Mouse (Mus musculus) kidney, postnatal 0 days (tissue): ENCODE results near the gene Gm26602. TPM values are rescaled to one million over a fixed set of nuclear protein-coding genes. Genes with fewer than 3 reads are reported as not detected.

Experiments
- ATAC-seq: fragments of 200-750 bp; cut with Nextera tagmentation; replicated peaks from 2 replicates; pipeline ENCODE4 v1.8.0; 2017; ENCODE audit warnings: low read depth, moderate number of reproducible peaks, moderate TSS enrichment, moderate library complexity; ENCODE audit not compliant: low FRiP score
- DNase-seq: peaks from one replicate; pipeline ENCODE4 v3.0.0-alpha.2; 2016; ENCODE audit warnings: low spot score
- H3K27ac ChIP-seq: fragments of 300-500 bp; sonication (generic); 2 replicates; pipeline ENCODE4 v1.5.1; 2014; ENCODE audit warnings: mild to moderate bottlenecking
- H3K27me3 ChIP-seq: fragments of 300-500 bp; sonication (generic); 2 replicates; pipeline ENCODE4 v1.6.1; 2014; ENCODE audit warnings: low read length, mixed read lengths; ENCODE audit not compliant: insufficient read depth
- H3K36me3 ChIP-seq: fragments of 300-500 bp; sonication (generic); 2 replicates; pipeline ENCODE4 v1.6.1; 2014; ENCODE audit warnings: low read length, mixed read lengths; ENCODE audit not compliant: insufficient read depth
- H3K4me1 ChIP-seq: fragments of 300-500 bp; sonication (generic); replicated peaks from 2 replicates; pipeline ENCODE4 v1.6.1; 2014; ENCODE audit warnings: antibody characterized with exemption, low read length, mixed read lengths; ENCODE audit not compliant: insufficient read depth
- H3K4me2 ChIP-seq: fragments of 300-500 bp; sonication (generic); 2 replicates; pipeline ENCODE4 v1.6.1; 2014; ENCODE audit warnings: mild to moderate bottlenecking, low read length, moderate library complexity, mixed read lengths
- H3K4me3 ChIP-seq: fragments of 300-500 bp; sonication (generic); replicated peaks from 2 replicates; pipeline ENCODE4 v1.5.1; 2014; ENCODE audit warnings: low read depth, low read length
- H3K9ac ChIP-seq: fragments of 300-500 bp; sonication (generic); 2 replicates; pipeline ENCODE4 v1.6.1; 2014; ENCODE audit warnings: low read depth, low read length
- H3K9me3 ChIP-seq: fragments of 300-500 bp; sonication (generic); replicated peaks from 2 replicates; pipeline ENCODE4 v1.6.1; 2016; ENCODE audit warnings: low read length, inconsistent platforms, mixed read lengths
- CTCF ChIP-seq: IDR thresholded peaks from 2 replicates; pipeline ENCODE4 v1.5.1; 2016; ENCODE audit warnings: antibody characterized with exemption, low read depth, mild to moderate bottlenecking, moderate library complexity
- whole genome bisulfite sequencing: fragments of 180-500 bp; shearing (Covaris S2); extraction: QIAGEN DNeasy Blood & Tissue Kit; methylation state at CpG from one replicate; pipeline ENCODE4 v1.1.7; 2014; 5-methylcytosine and 5-hydroxymethylcytosine counted together
- polyA plus RNA-seq: library from polyadenylated mRNA; unstranded; fragments of >200 nt; fragmentation: Nextera tagmentation; extraction: Ambion mirVana; gene quantifications from 2 replicates; pipeline ENCODE4 v1.2.1, GENCODE M21; 2015

Gene Gm26602
- polyA plus RNA-seq, 1 experiment from 2014 or later = 21.6 TPM

- H3K27me3 ChIP-seq = no peaks in the 10 kb centered on the region
- WGBS = 50% methylated on average over 7 of the region's 7 CpGs
- H3K9ac ChIP-seq = no peak overlapping the region
- DNase-seq (no peak), ATAC-seq (no peak)
- no peak overlapping the region for H3K4me3 ChIP-seq
- no peaks in the 10 kb centered on the region for H3K36me3 ChIP-seq
- no peak overlapping the region for H3K27ac ChIP-seq
- TF ChIP-seq CTCF = no peak
- peaks cover 42% of the 10 kb centered on the region for H3K4me1 ChIP-seq
- H3K4me2 ChIP-seq = no peak overlapping the region
- no peaks in the 10 kb centered on the region for H3K9me3 ChIP-seq
Measured at GRCm38 (mm10) chr10:79940749-79941148, 30.1 kb downstream of the Gm26602 start.

GRCm38 (mm10) chr10:79942988-79943387 is 32.3 kb downstream of the Gm26602 start:
- WGBS = 94% methylated on average over 1 of the region's 1 CpGs
- no peak overlapping the region for H3K9ac ChIP-seq
- H3K4me2 ChIP-seq = no peak overlapping the region
- no peak overlapping the region for H3K4me3 ChIP-seq
- ATAC-seq = no peak
- no peaks in the 10 kb centered on the region for H3K27me3 ChIP-seq
- TF ChIP-seq CTCF = no peak
- H3K27ac ChIP-seq = peak overlapping the region; percentile 43
- no peaks in the 10 kb centered on the region for H3K9me3 ChIP-seq
- H3K4me1 ChIP-seq = peaks cover 33% of the 10 kb centered on the region; the same call in 1 of the 2 replicates
- no peak for DNase-seq
- no peaks in the 10 kb centered on the region for H3K36me3 ChIP-seq

GRCm38 (mm10) chr10:79943471-79943901 is 32.8 kb downstream of the Gm26602 start:
- TF ChIP-seq CTCF = no peak
- Histone ChIP-seq H3K9ac (no peak overlapping the region), H3K36me3 (0 out of 2 replicates have a peak, but pooled peaks cover under 1% of the 10 kb centered on the region), H3K4me3 (no peak overlapping the region), H3K9me3 (no peaks in the 10 kb centered on the region), H3K4me1 (peaks cover 33% of the 10 kb centered on the region; the same call in 1 of the 2 replicates), H3K4me2 (no peak overlapping the region), H3K27me3 (no peaks in the 10 kb centered on the region), H3K27ac (peak overlapping the region; percentile 43)
- DNase-seq (no peak), ATAC-seq (no peak)
- WGBS = 61% methylated on average over 9 of the region's 9 CpGs

- H3K27me3 ChIP-seq = no peaks in the 10 kb centered on the region
- no peak for TF ChIP-seq CTCF
- no peak overlapping the region for H3K4me2 ChIP-seq
- WGBS = 31% methylated on average over 16 of the region's 16 CpGs
- ATAC-seq = peak; percentile 85
- H3K9me3 ChIP-seq = no peaks in the 10 kb centered on the region
- peak overlapping the region; percentile 81 for H3K27ac ChIP-seq
- H3K36me3 ChIP-seq = peaks cover 20% of the 10 kb centered on the region
- DNase-seq = peak; percentile 79
- H3K4me3 ChIP-seq = no peak overlapping the region
- peaks cover 20% of the 10 kb centered on the region; the same call in 1 of the 2 replicates for H3K4me1 ChIP-seq
- H3K9ac ChIP-seq = peak overlapping the region; percentile 31; the same call in 1 of the 2 replicates
Measured at GRCm38 (mm10) chr10:79945507-79946234, 35.0 kb downstream of the Gm26602 start.

DNA sequence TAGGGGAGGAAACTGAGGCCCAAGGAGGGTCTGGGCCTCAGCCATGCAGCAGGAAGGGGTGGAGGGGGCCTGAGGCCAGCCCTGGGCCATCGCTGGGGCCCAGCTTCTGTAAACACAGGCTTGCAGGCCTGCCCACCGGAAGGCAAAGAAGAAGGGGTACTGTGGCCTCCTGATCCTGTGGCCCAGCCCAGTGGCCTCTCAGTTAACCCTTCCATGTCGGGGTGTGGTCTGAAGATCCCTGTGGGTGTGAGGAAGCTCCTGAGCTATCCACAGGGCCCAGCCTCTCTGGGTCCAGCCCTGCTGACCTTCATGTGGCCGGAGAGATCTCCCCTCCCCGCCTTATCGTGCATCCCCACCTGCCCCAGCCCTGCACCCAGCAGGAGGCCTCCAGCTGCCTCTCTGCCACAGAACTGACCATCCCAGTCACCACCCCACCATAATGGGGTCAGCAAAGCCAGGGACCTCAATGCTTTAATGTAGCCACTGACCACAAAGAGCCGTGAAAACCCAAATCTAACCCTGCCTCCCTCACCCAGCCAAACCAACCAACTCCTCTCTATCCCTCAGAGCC is 36.2 kb downstream of the Gm26602 start:
- peak overlapping the region; percentile 39; the same call in 1 of the 2 replicates for H3K9ac ChIP-seq
- peaks cover 32% of the 10 kb centered on the region for H3K36me3 ChIP-seq
- H3K4me1 ChIP-seq = peaks cover 19% of the 10 kb centered on the region; the same call in 1 of the 2 replicates
- no peak for TF ChIP-seq CTCF
- ATAC-seq (no peak), DNase-seq (no peak)
- peak overlapping the region; percentile 6; the same call in 1 of the 2 replicates for H3K4me2 ChIP-seq
- no peaks in the 10 kb centered on the region for H3K27me3 ChIP-seq
- 22% methylated on average over 7 of the region's 7 CpGs for WGBS
- H3K9me3 ChIP-seq = no peaks in the 10 kb centered on the region
- peak overlapping the region; percentile 81 for H3K27ac ChIP-seq
- H3K4me3 ChIP-seq = no peak overlapping the region

- Histone ChIP-seq H3K4me2 (no peak overlapping the region), H3K4me3 (no peak overlapping the region), H3K4me1 (peaks cover 19% of the 10 kb centered on the region; the same call in 1 of the 2 replicates), H3K9ac (no peak overlapping the region), H3K27ac (no peak overlapping the region), H3K9me3 (no peaks in the 10 kb centered on the region), H3K36me3 (peaks cover 32% of the 10 kb centered on the region), H3K27me3 (no peaks in the 10 kb centered on the region)
- WGBS = 72% methylated on average over 6 of the region's 6 CpGs
- ATAC-seq (no peak), DNase-seq (no peak)
- no peak for TF ChIP-seq CTCF
Measured at GRCm38 (mm10) chr10:79947502-79947901, 36.8 kb downstream of the Gm26602 start.
